Comparison of ENCODE assay signal across 24 mouse cellular contexts in the genomic region with DNA sequence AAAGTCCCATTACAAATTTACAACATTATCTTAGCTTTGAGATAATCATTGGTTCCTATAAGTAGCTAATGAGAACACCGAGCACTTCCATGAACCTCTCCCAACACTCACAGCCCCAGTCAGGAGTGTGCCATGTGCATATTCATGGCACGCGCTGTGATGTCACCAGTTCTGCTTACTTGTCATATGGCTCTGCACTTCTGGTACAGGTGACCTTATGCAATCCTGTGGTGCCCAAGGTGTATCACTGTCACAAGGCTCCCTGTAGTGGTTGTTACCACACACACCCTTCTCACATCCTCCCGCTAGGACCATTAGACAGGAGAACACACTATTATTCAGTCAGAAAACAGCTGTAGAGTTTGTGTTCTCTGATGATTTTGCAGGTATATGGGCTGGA. TPM values are rescaled to one million over a fixed set of nuclear protein-coding genes. Genes with fewer than 3 reads are reported as not detected.
A peak's percentile ranks its signal among the peaks of the same experiment; 100 is the strongest.
DNase-seq lines count a peak whose midpoint lies in the region; ATAC-seq and TF ChIP-seq lines count a peak whose summit lies in the region.
"Had no signal": no experiment of that assay in that cellular context is flagged by ENCODE, and none has a peak within 500 bp of the region (broad histone marks: within the 10 kb centered on the region; RNA-seq: fewer than 3 reads in every experiment).

No protein-coding gene starts in this region.

- H3K4me1 ChIP-seq in lung, postnatal 0 days (ENCODE audit: insufficient read depth, low read depth, low read length), result no peaks in the 10 kb centered on the region; the same call in 1 of the 2 replicates
- H3K4me1 ChIP-seq: embryonic facial prominence, embryonic 13.5 days; embryonic facial prominence, embryonic 15.5 days; forebrain, embryonic 10.5 days; forebrain, embryonic 12.5 days had no signal

- no peak; the same call in 1 of the 2 replicates for TF ChIP-seq EP300 in lung, postnatal 0 days (IDR thresholded peaks at IDR 0.05)

- H3K27ac ChIP-seq in lung, postnatal 0 days (ENCODE audit: low read length), result peak overlapping the region; percentile 80
- H3K27ac ChIP-seq: embryonic facial prominence, embryonic 13.5 days; forebrain, embryonic 10.5 days; forebrain, embryonic 12.5 days had no signal

- DNase-seq in lung, postnatal 0 days (ENCODE audit: low spot score), result peak; percentile 62
- DNase-seq in lung, postnatal 14 days, result no peak
- DNase-seq in lung, postnatal 36 days, result peak; percentile 54
- DNase-seq in lung, postnatal 4 days, result no peak
- DNase-seq in thymus, postnatal 36 days, result no peak
- DNase-seq: adrenal gland, adult 2 months; adrenal gland, postnatal 10 days; adrenal gland, postnatal 25 days; cerebellum, adult 11 months; cerebellum, adult 18-20 months; cerebellum, adult 8-10 months; cerebellum, adult 9-11 months; cerebellum, postnatal 14 days; cerebellum, postnatal 36 days; embryo, embryonic 11 days had no signal

- H3K4me3 ChIP-seq in lung, postnatal 0 days (ENCODE audit: low read depth, low read length), result no peak overlapping the region
- H3K4me3 ChIP-seq: embryonic facial prominence, embryonic 13.5 days; embryonic facial prominence, embryonic 15.5 days; erythroblast, embryonic 14.5 days; forebrain, embryonic 10.5 days; forebrain, embryonic 12.5 days had no signal

- H3K4me2 ChIP-seq in lung, postnatal 0 days (replicated peaks; ENCODE audit: low read depth, low read length), result no peak overlapping the region
- H3K4me2 ChIP-seq: embryonic facial prominence, embryonic 13.5 days; embryonic facial prominence, embryonic 15.5 days; forebrain, embryonic 12.5 days had no signal

- 83% methylated on average over 4 of the region's 4 CpGs for WGBS in lung, postnatal 0 days

- H3K27me3 ChIP-seq in lung, postnatal 0 days (replicated peaks; ENCODE audit: insufficient read depth, low read length), result no peaks in the 10 kb centered on the region
- H3K27me3 ChIP-seq: embryonic facial prominence, embryonic 13.5 days; embryonic facial prominence, embryonic 15.5 days; forebrain, embryonic 12.5 days had no signal

- peaks cover 48% of the 10 kb centered on the region; the same call in 1 of the 2 replicates for H3K36me3 ChIP-seq in lung, postnatal 0 days (ENCODE audit: insufficient read depth, low read length)

- TF ChIP-seq CTCF in lung, postnatal 0 days (IDR thresholded peaks at IDR 0.05), result no peak

- peak; percentile 34 for ATAC-seq in lung, postnatal 0 days
- ATAC-seq: forebrain, embryonic 14.5 days; forebrain, embryonic 16.5 days had no signal

- no peak overlapping the region for H3K9ac ChIP-seq in lung, postnatal 0 days (replicated peaks; ENCODE audit: low read depth)
- H3K9ac ChIP-seq: embryonic facial prominence, embryonic 13.5 days; embryonic facial prominence, embryonic 15.5 days; forebrain, embryonic 12.5 days had no signal

- no peaks in the 10 kb centered on the region for H3K9me3 ChIP-seq in lung, postnatal 0 days (ENCODE audit: low read length)
- H3K9me3 ChIP-seq: embryonic facial prominence, embryonic 13.5 days; embryonic facial prominence, embryonic 15.5 days; forebrain, embryonic 10.5 days; forebrain, embryonic 12.5 days had no signal

RNA-seq across cellular contexts. Expression of gene Gm10273, which starts 28.7 kb away (rescaled TPM):
- 4.4 and 12.7 TPM in 2 replicates for polyA plus RNA-seq in lung, postnatal 0 days (2015; fragmentation: Nextera tagmentation; extraction: Ambion mirVana)
- polyA plus RNA-seq: embryonic facial prominence, embryonic 15.5 days; forebrain, embryonic 14.5 days had no signal

RNA-seq across cellular contexts. Expression of gene Pla2g12b, which starts 36.7 kb away (rescaled TPM):
- polyA plus RNA-seq in lung, postnatal 0 days (2015; fragmentation: Nextera tagmentation; extraction: Ambion mirVana), result 0.12 and 0.43 TPM in 2 replicates
- polyA plus RNA-seq: adrenal gland, adult 2 months; brain, embryonic 14.5 days; C2C12; embryonic facial prominence, embryonic 13.5 days; erythroblast, embryonic 14.5 days; forebrain, embryonic 10.5 days; forebrain, embryonic 12.5 days; forebrain, embryonic 14.5 days; forebrain, embryonic 16.5 days had no signal

RNA-seq across cellular contexts. Expression of gene P4ha1, which starts 43.6 kb away (rescaled TPM):
- 40.6 and 40.7 TPM in 2 replicates for polyA plus RNA-seq in lung, postnatal 0 days (2015; fragmentation: Nextera tagmentation; extraction: Ambion mirVana)

Comparison
In these comparisons a context has a peak if more than half of its experiments do, and no peak if none do; other contexts are left out.
1. DNase-seq: peak in lung, postnatal 0 days (single experiment) and lung, postnatal 36 days (single experiment); none in lung, postnatal 14 days (single experiment), lung, postnatal 4 days (0 of 2) and thymus, postnatal 36 days (0 of 2).